Mouse (Mus musculus): ENCODE results near the gene E130311K13Rik. TPM values are rescaled to one million over a fixed set of nuclear protein-coding genes. Genes with fewer than 3 reads are reported as not detected.

E130311K13Rik gene
- polyA plus RNA-seq, 1 experiment from 2014 or later, result 9.7 TPM

DNA sequence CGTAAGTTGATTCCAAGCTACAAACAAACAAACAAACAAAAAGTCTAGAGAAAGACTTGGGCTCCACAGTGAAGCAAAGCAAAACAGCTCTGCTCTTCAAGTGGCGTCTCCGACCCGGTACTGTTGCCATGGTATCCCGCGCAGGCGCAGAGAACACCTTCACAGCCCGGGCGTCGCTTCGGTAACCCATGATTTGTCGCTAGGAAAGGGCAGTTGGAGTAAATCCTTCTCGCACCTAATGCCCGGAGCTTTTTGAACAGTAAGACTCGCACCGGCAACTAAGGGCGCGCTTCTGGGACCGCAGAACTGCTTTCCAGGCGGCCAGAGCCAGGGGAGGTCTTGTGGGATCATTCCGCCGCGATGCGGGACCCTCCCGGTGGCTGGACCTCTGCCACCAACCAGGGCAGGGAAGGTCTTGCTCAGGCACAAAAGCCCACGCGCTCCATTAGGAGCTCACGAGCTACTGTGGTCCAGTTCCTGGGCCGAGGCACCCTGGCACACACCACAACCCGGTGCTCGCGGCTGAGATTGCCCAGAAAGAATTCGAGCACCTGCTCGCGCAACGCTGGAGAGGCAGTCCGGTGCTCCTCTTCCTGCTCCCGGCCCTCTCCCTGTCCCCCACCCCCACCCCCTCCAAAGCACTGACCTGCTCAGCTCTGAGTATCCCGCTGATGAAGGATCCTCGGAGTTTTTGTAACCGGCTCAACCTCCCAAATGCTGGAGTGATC is 30.5 kb downstream of the E130311K13Rik start:
- under 1% methylated on average over 41 of the region's 41 CpGs for WGBS
- Histone ChIP-seq H3K36me3 (ENCODE audit: control insufficient read depth, insufficient read depth, low read length) (no peaks in the 10 kb centered on the region), H3K4me2 (ENCODE audit: low read length) (peak overlapping the region; percentile 86), H3K27ac (ENCODE audit: low read depth, low read length) (peak overlapping the region; percentile 85), H3K9ac (ENCODE audit: low read depth, low read length) (peak overlapping the region; percentile 80), H3K9me3 (ENCODE audit: control insufficient read depth, low read length) (no peaks in the 10 kb centered on the region), H3K4me1 (ENCODE audit: control insufficient read depth, insufficient read depth, low read depth, low read length) (peaks cover 11% of the 10 kb centered on the region), H3K27me3 (replicated peaks; ENCODE audit: control insufficient read depth, insufficient read depth, low read length) (no peaks in the 10 kb centered on the region), H3K4me3 (ENCODE audit: low read length) (peak overlapping the region; percentile 78)
- ATAC-seq, result peak; percentile 95

DNA sequence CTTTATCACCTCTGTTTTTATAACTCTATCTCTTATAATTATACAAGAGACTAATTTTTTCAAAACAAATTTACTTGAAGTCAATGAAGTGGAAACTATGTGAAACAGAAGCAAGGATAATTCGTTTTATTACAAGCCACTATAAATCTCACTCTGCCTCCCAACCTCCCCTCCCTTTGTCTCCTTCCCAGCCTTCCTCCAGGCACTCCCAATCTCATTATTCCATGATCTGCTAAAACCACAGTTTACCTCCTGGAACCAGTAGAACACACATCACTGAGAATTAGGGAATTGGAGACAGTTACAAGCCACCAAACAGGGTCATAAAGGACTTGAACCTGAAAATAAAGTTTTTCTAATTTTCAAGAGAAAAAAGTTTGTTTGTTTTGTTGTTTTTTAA is 32.1 kb downstream of the E130311K13Rik start:
- peaks cover 11% of the 10 kb centered on the region for H3K4me1 ChIP-seq (ENCODE audit: control insufficient read depth, insufficient read depth, low read depth, low read length)
- no peak overlapping the region for H3K4me3 ChIP-seq (ENCODE audit: low read length)
- peak overlapping the region; percentile 86 for H3K4me2 ChIP-seq (ENCODE audit: low read length)
- no peaks in the 10 kb centered on the region for H3K27me3 ChIP-seq (replicated peaks; ENCODE audit: control insufficient read depth, insufficient read depth, low read length)
- no peaks in the 10 kb centered on the region for H3K36me3 ChIP-seq (ENCODE audit: control insufficient read depth, insufficient read depth, low read length)
- no peak overlapping the region for H3K27ac ChIP-seq (ENCODE audit: low read depth, low read length)
- H3K9me3 ChIP-seq (ENCODE audit: control insufficient read depth, low read length), result no peaks in the 10 kb centered on the region
- WGBS, result 12% methylated on average over 1 of the region's 1 CpGs
- no peak overlapping the region for H3K9ac ChIP-seq (ENCODE audit: low read depth, low read length)
- ATAC-seq, result no peak

DNA sequence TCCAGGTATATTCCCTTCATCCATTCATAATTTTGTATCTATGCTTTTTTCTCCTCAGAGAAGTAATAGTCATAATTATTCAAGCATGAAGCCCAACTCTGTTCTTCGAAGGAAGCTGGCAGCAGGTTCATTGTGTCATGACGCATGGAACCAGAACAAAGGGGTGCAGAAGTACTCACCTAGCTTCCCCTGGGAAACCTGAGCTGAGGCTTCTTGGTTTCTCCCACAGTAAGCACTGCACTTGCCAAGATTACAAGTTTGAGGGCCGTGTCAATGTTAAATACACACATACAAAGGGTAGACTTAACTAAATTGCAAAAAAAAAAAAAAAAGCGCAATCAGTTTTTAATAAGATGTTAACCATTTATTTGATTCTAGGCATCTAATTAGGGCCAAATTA is 33.0 kb downstream of the E130311K13Rik start:
- H3K4me3 ChIP-seq (ENCODE audit: low read length), result no peak overlapping the region
- H3K27me3 ChIP-seq (replicated peaks; ENCODE audit: control insufficient read depth, insufficient read depth, low read length), result no peaks in the 10 kb centered on the region
- no peak overlapping the region for H3K27ac ChIP-seq (ENCODE audit: low read depth, low read length)
- H3K36me3 ChIP-seq (ENCODE audit: control insufficient read depth, insufficient read depth, low read length), result no peaks in the 10 kb centered on the region
- no peak overlapping the region for H3K9ac ChIP-seq (ENCODE audit: low read depth, low read length)
- no peak for ATAC-seq
- H3K9me3 ChIP-seq (ENCODE audit: control insufficient read depth, low read length), result no peaks in the 10 kb centered on the region
- peaks cover 11% of the 10 kb centered on the region for H3K4me1 ChIP-seq (ENCODE audit: control insufficient read depth, insufficient read depth, low read depth, low read length)
- no peak overlapping the region for H3K4me2 ChIP-seq (ENCODE audit: low read length)
- WGBS, result 39% methylated on average over 4 of the region's 4 CpGs

- Histone ChIP-seq H3K27ac (ENCODE audit: low read depth, low read length) (no peak overlapping the region), H3K9ac (ENCODE audit: low read depth, low read length) (no peak overlapping the region), H3K27me3 (replicated peaks; ENCODE audit: control insufficient read depth, insufficient read depth, low read length) (no peaks in the 10 kb centered on the region), H3K36me3 (ENCODE audit: control insufficient read depth, insufficient read depth, low read length) (no peaks in the 10 kb centered on the region), H3K4me2 (ENCODE audit: low read length) (no peak overlapping the region), H3K9me3 (ENCODE audit: control insufficient read depth, low read length) (no peaks in the 10 kb centered on the region), H3K4me1 (ENCODE audit: control insufficient read depth, insufficient read depth, low read depth, low read length) (peaks cover 11% of the 10 kb centered on the region), H3K4me3 (ENCODE audit: low read length) (no peak overlapping the region)
- no peak for ATAC-seq
- 11% methylated on average over 2 of the region's 2 CpGs for WGBS
Observed at GRCm38 (mm10) chr3:63895786-63896185, 33.5 kb downstream of the E130311K13Rik start.

DNA sequence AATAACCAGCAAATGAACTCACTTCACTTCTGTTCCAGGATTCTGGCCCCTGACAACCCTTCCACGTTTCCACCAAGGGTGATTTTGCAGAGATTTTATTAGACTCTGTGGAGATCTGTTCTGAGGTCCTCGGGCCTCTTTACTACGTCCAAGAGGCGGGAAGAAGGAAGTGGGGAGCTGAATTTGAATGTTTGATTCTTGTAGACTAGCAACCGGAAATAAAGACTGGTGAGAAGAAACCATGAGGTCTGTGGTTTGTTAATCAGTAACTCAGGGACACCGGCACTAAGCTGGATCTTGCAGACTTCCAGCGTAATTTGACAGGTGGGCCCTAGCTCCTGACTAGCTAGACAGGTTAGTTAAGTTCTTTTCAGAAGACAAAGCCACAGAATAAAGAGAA is 35.6 kb downstream of the E130311K13Rik start:
- Histone ChIP-seq H3K9ac (ENCODE audit: low read depth, low read length) (no peak overlapping the region), H3K36me3 (ENCODE audit: control insufficient read depth, insufficient read depth, low read length) (no peaks in the 10 kb centered on the region), H3K9me3 (ENCODE audit: control insufficient read depth, low read length) (no peaks in the 10 kb centered on the region), H3K4me1 (ENCODE audit: control insufficient read depth, insufficient read depth, low read depth, low read length) (0 out of 2 replicates have a peak, but pooled peaks cover 5% of the 10 kb centered on the region), H3K4me3 (ENCODE audit: low read length) (no peak overlapping the region), H3K27me3 (replicated peaks; ENCODE audit: control insufficient read depth, insufficient read depth, low read length) (no peaks in the 10 kb centered on the region), H3K27ac (ENCODE audit: low read depth, low read length) (no peak overlapping the region), H3K4me2 (ENCODE audit: low read length) (peak overlapping the region; percentile 7; the same call in 1 of the 2 replicates)
- no peak for ATAC-seq
- WGBS, result 50% methylated on average over 7 of the region's 7 CpGs

- no peaks in the 10 kb centered on the region for H3K36me3 ChIP-seq (ENCODE audit: control insufficient read depth, insufficient read depth, low read length)
- no peak overlapping the region for H3K4me3 ChIP-seq (ENCODE audit: low read length)
- H3K9ac ChIP-seq (ENCODE audit: low read depth, low read length), result no peak overlapping the region
- ATAC-seq, result no peak
- H3K27me3 ChIP-seq (replicated peaks; ENCODE audit: control insufficient read depth, insufficient read depth, low read length), result no peaks in the 10 kb centered on the region
- H3K4me2 ChIP-seq (ENCODE audit: low read length), result no peak overlapping the region
- WGBS, result 48% methylated on average over 3 of the region's 3 CpGs
- H3K4me1 ChIP-seq (ENCODE audit: control insufficient read depth, insufficient read depth, low read depth, low read length), result no peaks in the 10 kb centered on the region
- no peak overlapping the region for H3K27ac ChIP-seq (ENCODE audit: low read depth, low read length)
- H3K9me3 ChIP-seq (ENCODE audit: control insufficient read depth, low read length), result no peaks in the 10 kb centered on the region
Observed at GRCm38 (mm10) chr3:63892154-63892553, 37.1 kb downstream of the E130311K13Rik start.

DNA sequence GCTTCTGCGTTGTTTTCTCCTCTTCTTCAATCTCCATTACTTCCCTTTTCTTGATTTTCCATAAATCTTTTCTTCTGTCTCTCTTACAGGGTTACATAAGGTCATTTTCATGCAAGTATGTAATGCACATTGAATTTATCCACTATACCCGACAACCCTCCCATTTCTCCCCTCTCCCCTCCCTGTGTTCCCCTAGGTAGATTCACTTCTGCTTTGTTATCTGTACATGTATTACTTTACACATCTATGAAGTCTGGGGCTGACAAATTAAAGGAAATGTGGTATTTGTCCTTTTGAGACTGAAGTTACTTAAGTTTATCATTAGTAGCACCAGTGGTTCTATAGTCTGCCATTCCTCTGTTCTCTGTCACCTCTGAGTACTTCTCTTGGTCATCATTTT is 48.2 kb downstream of the E130311K13Rik start:
- no peaks in the 10 kb centered on the region for H3K36me3 ChIP-seq (ENCODE audit: control insufficient read depth, insufficient read depth, low read length)
- 86% methylated on average over 2 of the region's 2 CpGs for WGBS

DNA sequence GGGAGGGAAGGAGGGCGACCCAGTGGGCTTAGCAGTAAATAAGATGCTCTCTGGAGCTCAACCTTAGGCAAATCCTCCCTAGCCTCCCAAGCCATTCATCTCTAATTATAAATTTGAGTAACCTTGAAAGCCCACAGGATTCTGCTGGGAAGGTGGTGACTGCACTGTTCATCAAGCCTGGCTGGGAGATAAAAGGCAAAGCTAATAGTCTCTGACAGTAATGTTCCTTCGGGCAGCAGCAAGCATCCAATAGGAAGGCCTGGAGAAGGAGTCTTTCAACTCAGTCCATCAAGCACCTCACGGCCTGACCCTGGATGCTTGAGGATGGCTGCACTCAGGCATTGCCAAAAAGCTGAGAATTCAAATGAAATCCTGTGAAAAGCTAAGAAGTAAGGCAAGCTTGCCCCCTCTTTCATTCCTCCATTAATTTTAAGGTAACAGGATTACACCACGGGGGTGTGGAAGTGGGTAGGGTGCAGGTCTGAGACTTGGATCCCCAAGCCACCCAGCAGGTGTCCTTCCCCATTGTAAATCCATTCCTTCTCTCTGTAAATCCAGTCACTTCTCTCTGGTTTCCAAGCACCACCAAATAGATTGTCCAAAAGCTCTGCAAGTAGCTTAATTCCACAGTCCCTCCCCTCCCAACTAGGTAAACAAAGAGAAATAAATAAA is 50.1 kb downstream of the E130311K13Rik start:
- H3K4me3 ChIP-seq (ENCODE audit: low read length), result no peak overlapping the region
- peak; percentile 76 for ATAC-seq
- WGBS, result 47% methylated on average over 4 of the region's 4 CpGs
- H3K9me3 ChIP-seq (ENCODE audit: control insufficient read depth, low read length), result no peaks in the 10 kb centered on the region
- H3K4me2 ChIP-seq (ENCODE audit: low read length), result no peak overlapping the region
- H3K9ac ChIP-seq (ENCODE audit: low read depth, low read length), result no peak overlapping the region
- no peaks in the 10 kb centered on the region for H3K27me3 ChIP-seq (replicated peaks; ENCODE audit: control insufficient read depth, insufficient read depth, low read length)
- H3K4me1 ChIP-seq (ENCODE audit: control insufficient read depth, insufficient read depth, low read depth, low read length), result peaks cover 3% of the 10 kb centered on the region
- no peak overlapping the region for H3K27ac ChIP-seq (ENCODE audit: low read depth, low read length)
- H3K36me3 ChIP-seq (ENCODE audit: control insufficient read depth, insufficient read depth, low read length), result no peaks in the 10 kb centered on the region

More for the DNA sequence above, 48.2 kb downstream of the E130311K13Rik start:
- H3K4me1 ChIP-seq (ENCODE audit: control insufficient read depth, insufficient read depth, low read depth, low read length), result peaks cover 3% of the 10 kb centered on the region
- no peak overlapping the region for H3K4me3 ChIP-seq (ENCODE audit: low read length)
- H3K27me3 ChIP-seq (replicated peaks; ENCODE audit: control insufficient read depth, insufficient read depth, low read length), result no peaks in the 10 kb centered on the region
- no peak overlapping the region for H3K9ac ChIP-seq (ENCODE audit: low read depth, low read length)
- ATAC-seq, result no peak
- H3K9me3 ChIP-seq (ENCODE audit: control insufficient read depth, low read length), result peaks cover 2% of the 10 kb centered on the region
- H3K4me2 ChIP-seq (ENCODE audit: low read length), result no peak overlapping the region
- no peak overlapping the region for H3K27ac ChIP-seq (ENCODE audit: low read depth, low read length)

GRCm38 (mm10) chr3:63872818-63873217 is 56.5 kb downstream of the E130311K13Rik start:
- 26% methylated on average over 1 of the region's 1 CpGs for WGBS
- no peak overlapping the region for H3K4me3 ChIP-seq (ENCODE audit: low read length)
- no peak overlapping the region for H3K27ac ChIP-seq (ENCODE audit: low read depth, low read length)
- no peak overlapping the region for H3K4me2 ChIP-seq (ENCODE audit: low read length)
- H3K27me3 ChIP-seq (replicated peaks; ENCODE audit: control insufficient read depth, insufficient read depth, low read length), result no peaks in the 10 kb centered on the region
- H3K36me3 ChIP-seq (ENCODE audit: control insufficient read depth, insufficient read depth, low read length), result no peaks in the 10 kb centered on the region
- ATAC-seq, result no peak
- no peaks in the 10 kb centered on the region for H3K9me3 ChIP-seq (ENCODE audit: control insufficient read depth, low read length)
- no peaks in the 10 kb centered on the region for H3K4me1 ChIP-seq (ENCODE audit: control insufficient read depth, insufficient read depth, low read depth, low read length)
- no peak overlapping the region for H3K9ac ChIP-seq (ENCODE audit: low read depth, low read length)

Data from hindbrain, embryonic 16.5 days (tissue).